Mouse (Mus musculus) left cerebral cortex, adult 8-10 months (tissue): ENCODE data around the gene Speer3. TPM values are rescaled to one million over a fixed set of nuclear protein-coding genes. Genes with fewer than 3 reads are reported as not detected.
"Not testable (repeated sequence)": the region's sequence is repeated elsewhere in the genome, so short reads cannot be mapped to it uniquely, and the experiment has no call there.

Experiments used
- DNase-seq, 2 experiments: peaks; one replicate each; pipeline ENCODE4 v3.0.0; 2022; ENCODE audit warnings: low spot score in 2 of 2
- total RNA-seq, 4 experiments: library from RNA; stranded (reverse); gene quantifications; 2 replicates each; pipeline ENCODE4 v1.2.4; 2022

Speer3 gene
- not detected for total RNA-seq

GRCm38 (mm10) chr5:13791319-13791718 lies at the start of gene Speer3:
Gene Speer3 (plus strand): TSS chr5:13791619.
- no peak for DNase-seq

GRCm38 (mm10) chr5:13810496-13810895 lies 19.1 kb downstream of the Speer3 start:
- DNase-seq: not testable (repeated sequence)

GRCm38 (mm10) chr5:13825108-13825507 lies 33.7 kb downstream of the Speer3 start:
- DNase-seq: no peak

GRCm38 (mm10) chr5:13826708-13827107 lies 35.3 kb downstream of the Speer3 start:
- no peak for DNase-seq

GRCm38 (mm10) chr5:13844317-13844716 lies 52.9 kb downstream of the Speer3 start:
- no peak for DNase-seq

Other genes starting within 250 kb of the Speer3 start
- 10 to 100 TPM; 12.8 to 16.7 (median 15.7) TPM for gene Sema3e, start 233.7 kb downstream of the Speer3 start, total RNA-seq